Mouse (Mus musculus): Measurements from ENCODE around the gene Rpap1. TPM values are rescaled to one million over a fixed set of nuclear protein-coding genes. Genes with fewer than 3 reads are reported as not detected.

The Rpap1 gene
- polyA plus RNA-seq, 1 experiment from 2014 or later = 33.4 TPM

Other genes starting within 250 kb of the Rpap1 start
- gene Exd1, start 239.9 kb downstream of the Rpap1 start, polyA plus RNA-seq (2016; fragmentation: Nextera tagmentation; extraction: Ambion mirVana) = 0.22 and 0.27 TPM in 2 replicates
- 60.7 and 61.7 TPM in 2 replicates for gene Chp1, start 239.8 kb downstream of the Rpap1 start, polyA plus RNA-seq (2016; fragmentation: Nextera tagmentation; extraction: Ambion mirVana)
- 110 and 111 TPM in 2 replicates for gene Nusap1, start 169.2 kb downstream of the Rpap1 start, polyA plus RNA-seq (2016; fragmentation: Nextera tagmentation; extraction: Ambion mirVana)
- 35.1 and 35.6 TPM in 2 replicates for gene Oip5, start 169.1 kb downstream of the Rpap1 start, polyA plus RNA-seq (2016; fragmentation: Nextera tagmentation; extraction: Ambion mirVana)
- gene Ndufaf1, start 124.7 kb downstream of the Rpap1 start, polyA plus RNA-seq (2016; fragmentation: Nextera tagmentation; extraction: Ambion mirVana) = 37.4 and 37.6 TPM in 2 replicates
- 80.6 and 83.1 TPM in 2 replicates for gene Rtf1, start 112.5 kb downstream of the Rpap1 start, polyA plus RNA-seq (2016; fragmentation: Nextera tagmentation; extraction: Ambion mirVana)
- gene Itpka, start 45.2 kb downstream of the Rpap1 start, polyA plus RNA-seq (2016; fragmentation: Nextera tagmentation; extraction: Ambion mirVana) = 0.85 and 1.0 TPM in 2 replicates
- gene Ltk, start 27.1 kb downstream of the Rpap1 start, polyA plus RNA-seq (2016; fragmentation: Nextera tagmentation; extraction: Ambion mirVana) = 0.12 TPM in 1 of 2 replicates, not detected in the other
- 27.7 and 28.2 TPM in 2 replicates for gene Tyro3, start 10.2 kb upstream of the Rpap1 start, polyA plus RNA-seq (2016; fragmentation: Nextera tagmentation; extraction: Ambion mirVana)
- gene Mga, start 109.7 kb upstream of the Rpap1 start, polyA plus RNA-seq (2016; fragmentation: Nextera tagmentation; extraction: Ambion mirVana) = 34.7 and 39.5 TPM in 2 replicates
- gene Mapkbp1, start 185.2 kb upstream of the Rpap1 start, polyA plus RNA-seq (2016; fragmentation: Nextera tagmentation; extraction: Ambion mirVana) = 4.6 and 5.3 TPM in 2 replicates
- gene Jmjd7, start 239.9 kb upstream of the Rpap1 start, polyA plus RNA-seq (2016; fragmentation: Nextera tagmentation; extraction: Ambion mirVana) = 19.3 and 20.2 TPM in 2 replicates
- gene Gm28042, start 240.0 kb upstream of the Rpap1 start, polyA plus RNA-seq (2016; fragmentation: Nextera tagmentation; extraction: Ambion mirVana) = 6.9 and 7.3 TPM in 2 replicates
- gene Pla2g4b, start 245.9 kb upstream of the Rpap1 start, polyA plus RNA-seq (2016; fragmentation: Nextera tagmentation; extraction: Ambion mirVana) = 3.4 and 3.6 TPM in 2 replicates

Data from forebrain, embryonic 12.5 days (tissue).